Mouse (Mus musculus) cerebellum, adult 2 months (tissue): Measurements from ENCODE around the gene Gm3435.
"Not testable (repeated sequence)": the region's sequence is repeated elsewhere in the genome, so short reads cannot be mapped to it uniquely, and the experiment has no call there.

Source experiments
- CTCF ChIP-seq: fragments of 200-500 bp; IDR thresholded peaks from 2 replicates; pipeline ENCODE4 v1.5.1; 2011; ENCODE audit warnings: low read depth, mild to moderate bottlenecking, control low read depth, low read length, moderate library complexity, borderline replicate concordance; ENCODE audit not compliant: insufficient read depth
- POLR2A ChIP-seq: fragments of 200-500 bp; IDR thresholded peaks from 2 replicates; pipeline ENCODE4 v1.6.1; 2011; ENCODE audit warnings: low read length, control low read depth, borderline replicate concordance; ENCODE audit not compliant: insufficient read depth

- not testable (repeated sequence) for TF ChIP-seq CTCF, POLR2A
Observed at GRCm38 (mm10) chr17:15025513-15025912, 15.5 kb downstream of the Gm3435 start.
